Mouse (Mus musculus): ENCODE measurements around the gene Shcbp1l. TPM values are rescaled to one million over a fixed set of nuclear protein-coding genes. Genes with fewer than 3 reads are reported as not detected.

Gene Shcbp1l
- polyA plus RNA-seq, 1 experiment, result 1.1 TPM

- no peaks in the 10 kb centered on the region for H3K4me1 ChIP-seq (replicated peaks; ENCODE audit: control insufficient read depth, insufficient read depth, low read length)
- TF ChIP-seq CTCF (IDR thresholded peaks at IDR 0.05; ENCODE audit: borderline replicate concordance, control insufficient read depth, extremely low read depth, insufficient read depth, low read length, poor library complexity) (no peak), POLR2A (IDR thresholded peaks at IDR 0.05; ENCODE audit: control insufficient read depth, extremely low read depth, insufficient read depth, low read length, poor library complexity) (no peak)
- no peak overlapping the region for H3K27ac ChIP-seq (ENCODE audit: control insufficient read depth, insufficient read depth, low read length)
- no peaks in the 10 kb centered on the region for H3K27me3 ChIP-seq (ENCODE audit: control insufficient read depth, insufficient read depth, low read length)
- H3K36me3 ChIP-seq (ENCODE audit: control insufficient read depth, insufficient read depth, low read length), result no peaks in the 10 kb centered on the region
- DNase-seq, result no peak
- H3K4me3 ChIP-seq (ENCODE audit: control insufficient read depth, insufficient read depth, low read length), result no peak overlapping the region
- WGBS, result 95% methylated on average over 1 of the region's 1 CpGs
These were observed 18.1 kb downstream of the Shcbp1l start for GRCm38 (mm10) chr1:153443019-153443418.

GRCm38 (mm10) chr1:153443632-153444031 lies 18.7 kb downstream of the Shcbp1l start:
- no peaks in the 10 kb centered on the region for H3K4me1 ChIP-seq (replicated peaks; ENCODE audit: control insufficient read depth, insufficient read depth, low read length)
- no peak for TF ChIP-seq POLR2A (IDR thresholded peaks at IDR 0.05; ENCODE audit: control insufficient read depth, extremely low read depth, insufficient read depth, low read length, poor library complexity)
- no peak for TF ChIP-seq CTCF (IDR thresholded peaks at IDR 0.05; ENCODE audit: borderline replicate concordance, control insufficient read depth, extremely low read depth, insufficient read depth, low read length, poor library complexity)
- no peaks in the 10 kb centered on the region for H3K36me3 ChIP-seq (ENCODE audit: control insufficient read depth, insufficient read depth, low read length)
- H3K4me3 ChIP-seq (ENCODE audit: control insufficient read depth, insufficient read depth, low read length), result no peak overlapping the region
- WGBS, result 96% methylated on average over 4 of the region's 4 CpGs
- H3K27ac ChIP-seq (ENCODE audit: control insufficient read depth, insufficient read depth, low read length), result no peak overlapping the region
- H3K27me3 ChIP-seq (ENCODE audit: control insufficient read depth, insufficient read depth, low read length), result no peaks in the 10 kb centered on the region
- no peak for DNase-seq

- WGBS, result 99% methylated on average over 20 of the region's 20 CpGs
- Histone ChIP-seq H3K4me1 (replicated peaks; ENCODE audit: control insufficient read depth, insufficient read depth, low read length) (no peaks in the 10 kb centered on the region), H3K4me3 (ENCODE audit: control insufficient read depth, insufficient read depth, low read length) (no peak overlapping the region), H3K27ac (ENCODE audit: control insufficient read depth, insufficient read depth, low read length) (no peak overlapping the region), H3K36me3 (ENCODE audit: control insufficient read depth, insufficient read depth, low read length) (no peaks in the 10 kb centered on the region), H3K27me3 (ENCODE audit: control insufficient read depth, insufficient read depth, low read length) (no peaks in the 10 kb centered on the region)
- DNase-seq, result no peak
- TF ChIP-seq POLR2A (IDR thresholded peaks at IDR 0.05; ENCODE audit: control insufficient read depth, extremely low read depth, insufficient read depth, low read length, poor library complexity), result no peak
- peak; percentile 56; the same call in 1 of the 2 replicates for TF ChIP-seq CTCF (IDR thresholded peaks at IDR 0.05; ENCODE audit: borderline replicate concordance, control insufficient read depth, extremely low read depth, insufficient read depth, low read length, poor library complexity)
These were observed 21.3 kb downstream of the Shcbp1l start for GRCm38 (mm10) chr1:153446120-153446831.

- no peak overlapping the region for H3K4me3 ChIP-seq (ENCODE audit: control insufficient read depth, insufficient read depth, low read length)
- peak; percentile 65 for DNase-seq
- no peaks in the 10 kb centered on the region for H3K4me1 ChIP-seq (replicated peaks; ENCODE audit: control insufficient read depth, insufficient read depth, low read length)
- no peaks in the 10 kb centered on the region for H3K27me3 ChIP-seq (ENCODE audit: control insufficient read depth, insufficient read depth, low read length)
- no peak overlapping the region for H3K27ac ChIP-seq (ENCODE audit: control insufficient read depth, insufficient read depth, low read length)
- peaks cover 25% of the 10 kb centered on the region for H3K36me3 ChIP-seq (ENCODE audit: control insufficient read depth, insufficient read depth, low read length)
- TF ChIP-seq POLR2A (IDR thresholded peaks at IDR 0.05; ENCODE audit: control insufficient read depth, extremely low read depth, insufficient read depth, low read length, poor library complexity), result no peak
- TF ChIP-seq CTCF (IDR thresholded peaks at IDR 0.05; ENCODE audit: borderline replicate concordance, control insufficient read depth, extremely low read depth, insufficient read depth, low read length, poor library complexity), result no peak
- 79% methylated on average over 10 of the region's 10 CpGs for WGBS
These were observed 26.5 kb downstream of the Shcbp1l start for GRCm38 (mm10) chr1:153451237-153452154.

GRCm38 (mm10) chr1:153453146-153453642 lies 28.2 kb downstream of the Shcbp1l start:
- 93% methylated on average over 3 of the region's 3 CpGs for WGBS
- TF ChIP-seq CTCF (IDR thresholded peaks at IDR 0.05; ENCODE audit: borderline replicate concordance, control insufficient read depth, extremely low read depth, insufficient read depth, low read length, poor library complexity) (no peak), POLR2A (IDR thresholded peaks at IDR 0.05; ENCODE audit: control insufficient read depth, extremely low read depth, insufficient read depth, low read length, poor library complexity) (no peak)
- H3K36me3 ChIP-seq (ENCODE audit: control insufficient read depth, insufficient read depth, low read length), result peaks cover 42% of the 10 kb centered on the region

GRCm38 (mm10) chr1:153456137-153456536 lies 31.2 kb downstream of the Shcbp1l start:
- Histone ChIP-seq H3K27me3 (ENCODE audit: control insufficient read depth, insufficient read depth, low read length) (no peaks in the 10 kb centered on the region), H3K4me3 (ENCODE audit: control insufficient read depth, insufficient read depth, low read length) (no peak overlapping the region), H3K27ac (ENCODE audit: control insufficient read depth, insufficient read depth, low read length) (no peak overlapping the region), H3K4me1 (replicated peaks; ENCODE audit: control insufficient read depth, insufficient read depth, low read length) (no peaks in the 10 kb centered on the region), H3K36me3 (ENCODE audit: control insufficient read depth, insufficient read depth, low read length) (peaks cover 70% of the 10 kb centered on the region)
- TF ChIP-seq POLR2A (IDR thresholded peaks at IDR 0.05; ENCODE audit: control insufficient read depth, extremely low read depth, insufficient read depth, low read length, poor library complexity), result no peak
- no peak for TF ChIP-seq CTCF (IDR thresholded peaks at IDR 0.05; ENCODE audit: borderline replicate concordance, control insufficient read depth, extremely low read depth, insufficient read depth, low read length, poor library complexity)
- WGBS, result 90% methylated on average over 5 of the region's 5 CpGs
- DNase-seq, result no peak

More at GRCm38 (mm10) chr1:153453146-153453642, 28.2 kb downstream of the Shcbp1l start:
- DNase-seq, result no peak
- Histone ChIP-seq H3K4me1 (replicated peaks; ENCODE audit: control insufficient read depth, insufficient read depth, low read length) (no peaks in the 10 kb centered on the region), H3K27me3 (ENCODE audit: control insufficient read depth, insufficient read depth, low read length) (no peaks in the 10 kb centered on the region), H3K27ac (ENCODE audit: control insufficient read depth, insufficient read depth, low read length) (no peak overlapping the region), H3K4me3 (ENCODE audit: control insufficient read depth, insufficient read depth, low read length) (no peak overlapping the region)

All from thymus, adult 2 months (tissue).